Mouse (Mus musculus) thymus, postnatal 10 days (tissue): Measurements from ENCODE around the gene Olfr1065.
"Not testable (repeated sequence)": the region's sequence is repeated elsewhere in the genome, so short reads cannot be mapped to it uniquely, and the experiment has no call there.

ENCODE experiments used
- DNase-seq, 2 experiments: peaks; one replicate each; pipeline ENCODE4 v3.0.0; 2021; ENCODE audit warnings: low spot score in 2 of 2

Olfr1065 gene

GRCm38 (mm10) chr2:86450491-86450890 is at the start of gene Olfr1065:
Gene Olfr1065 (minus strand): TSS chr2:86450591.
- not testable (repeated sequence) for DNase-seq

GRCm38 (mm10) chr2:86487286-86487685 is 36.9 kb upstream of the Olfr1065 start, which contains the start of gene Olfr228:
Gene Olfr228 (minus strand): TSS chr2:86487386.
- DNase-seq, result no peak

GRCm38 (mm10) chr2:86464442-86465109 is 14.2 kb upstream of the Olfr1065 start:
- DNase-seq, result peak in 1 of 2 experiments; percentile 12

- DNase-seq, result no peak
Observed at GRCm38 (mm10) chr2:86460434-86460833, 10.0 kb upstream of the Olfr1065 start.

GRCm38 (mm10) chr2:86456169-86456568 is 5.8 kb upstream of the Olfr1065 start, which contains the start of gene Olfr1066:
Gene Olfr1066 (minus strand): TSS chr2:86456269.
- no peak for DNase-seq

- not testable (repeated sequence) for DNase-seq
Observed at GRCm38 (mm10) chr2:86442101-86442500, 8.3 kb downstream of the Olfr1065 start.

GRCm38 (mm10) chr2:86428511-86428910 is 21.9 kb downstream of the Olfr1065 start:
- not testable (repeated sequence) for DNase-seq

- not testable (repeated sequence) for DNase-seq
Observed at GRCm38 (mm10) chr2:86426649-86427048, 23.7 kb downstream of the Olfr1065 start, which contains the start of gene Olfr1062. Gene Olfr1062 (minus strand): TSS chr2:86426749.

- no peak for DNase-seq
Observed at GRCm38 (mm10) chr2:86413950-86414349, 36.4 kb downstream of the Olfr1065 start, which contains the start of gene Olfr1061. Gene Olfr1061 (minus strand): TSS chr2:86414050.

GRCm38 (mm10) chr2:86395114-86395513 is 55.3 kb downstream of the Olfr1065 start:
- DNase-seq, result no peak
